Mouse (Mus musculus): Measurements from ENCODE around the gene Hoxd10. TPM values are rescaled to one million over a fixed set of nuclear protein-coding genes. Genes with fewer than 3 reads are reported as not detected.

Hoxd10 gene
- not detected for total RNA-seq (2021)
- long read RNA-seq, experiment 1, result 0 reads
- long read RNA-seq, experiment 2, result 0 reads

- DNase-seq, result peak in 1 of 2 experiments; percentile 50
Observed at GRCm38 (mm10) chr2:74691022-74691951, at the start of gene Hoxd10. TSS of gene Hoxd10 (plus strand) at chr2:74691924.

GRCm38 (mm10) chr2:74642431-74642830, 49.3 kb upstream of the Hoxd10 start:
- no peak for DNase-seq

- DNase-seq, result no peak
Observed at GRCm38 (mm10) chr2:74645631-74646030, 46.1 kb upstream of the Hoxd10 start.

GRCm38 (mm10) chr2:74647082-74647864, 44.5 kb upstream of the Hoxd10 start:
- DNase-seq, result no peak

- no peak for DNase-seq
Observed at GRCm38 (mm10) chr2:74652996-74653340, 38.8 kb upstream of the Hoxd10 start.

GRCm38 (mm10) chr2:74653781-74654535, 37.8 kb upstream of the Hoxd10 start:
- no peak for DNase-seq

GRCm38 (mm10) chr2:74654743-74655419, 36.8 kb upstream of the Hoxd10 start:
- no peak for DNase-seq

GRCm38 (mm10) chr2:74655420-74655781, 36.3 kb upstream of the Hoxd10 start:
- no peak for DNase-seq

- no peak for DNase-seq
Observed at GRCm38 (mm10) chr2:74655821-74656631, 35.7 kb upstream of the Hoxd10 start.

- DNase-seq, result no peak
Observed at GRCm38 (mm10) chr2:74656632-74657021, 35.1 kb upstream of the Hoxd10 start.

- DNase-seq, result peak in 1 of 2 experiments; percentile 43
Observed at GRCm38 (mm10) chr2:74657251-74658023, 34.3 kb upstream of the Hoxd10 start.

GRCm38 (mm10) chr2:74658024-74658666, 33.6 kb upstream of the Hoxd10 start:
- DNase-seq, result peak in 1 of 2 experiments; percentile 36

GRCm38 (mm10) chr2:74658667-74659371, 32.9 kb upstream of the Hoxd10 start:
- no peak for DNase-seq

GRCm38 (mm10) chr2:74659507-74660005, 32.2 kb upstream of the Hoxd10 start, which contains the start of gene Evx2:
TSS of gene Evx2 (minus strand) at chr2:74659557.
- no peak for DNase-seq

GRCm38 (mm10) chr2:74660421-74661375, 31.0 kb upstream of the Hoxd10 start:
- no peak for DNase-seq

GRCm38 (mm10) chr2:74661685-74662084, 30.0 kb upstream of the Hoxd10 start:
- peak in 1 of 2 experiments; percentile 61 for DNase-seq

GRCm38 (mm10) chr2:74663291-74663925, 28.3 kb upstream of the Hoxd10 start:
- DNase-seq, result no peak

Measured in heart, adult 18-20 months (tissue).